Mouse (Mus musculus) lung, postnatal 14 days (tissue): ENCODE data around the gene 1700029I15Rik.

Experiments used
- DNase-seq: peaks from one replicate; pipeline ENCODE4 v3.0.0; 2021

1700029I15Rik gene

DNA sequence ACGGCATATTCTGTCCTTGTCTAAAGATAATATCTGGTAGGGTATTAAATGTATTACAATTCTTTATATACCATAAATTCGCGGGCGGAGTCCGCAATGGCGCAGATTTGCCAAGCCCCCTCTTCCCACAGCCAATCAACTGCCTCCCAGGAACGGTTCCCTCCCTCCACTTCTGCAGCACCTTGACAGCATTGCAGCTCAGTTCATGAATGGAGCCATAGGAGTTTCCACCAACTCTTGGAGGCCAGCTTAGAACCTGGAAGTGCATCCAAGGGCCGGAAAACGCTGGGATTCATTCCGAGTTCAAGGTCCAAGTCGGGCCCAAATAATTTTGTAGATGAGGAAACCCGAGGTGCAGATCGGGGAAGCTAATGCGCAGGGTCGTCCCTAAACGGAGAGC lies 7.8 kb upstream of the 1700029I15Rik start, which contains the start of the genes Pex16 and Large2:
Gene Pex16 (plus strand): TSS at position 163 of the 400 bp plus-strand sequence.
Gene Large2 (minus strand): TSS at position 356 of the 400 bp plus-strand sequence.
- DNase-seq: peak; percentile 31

DNA sequence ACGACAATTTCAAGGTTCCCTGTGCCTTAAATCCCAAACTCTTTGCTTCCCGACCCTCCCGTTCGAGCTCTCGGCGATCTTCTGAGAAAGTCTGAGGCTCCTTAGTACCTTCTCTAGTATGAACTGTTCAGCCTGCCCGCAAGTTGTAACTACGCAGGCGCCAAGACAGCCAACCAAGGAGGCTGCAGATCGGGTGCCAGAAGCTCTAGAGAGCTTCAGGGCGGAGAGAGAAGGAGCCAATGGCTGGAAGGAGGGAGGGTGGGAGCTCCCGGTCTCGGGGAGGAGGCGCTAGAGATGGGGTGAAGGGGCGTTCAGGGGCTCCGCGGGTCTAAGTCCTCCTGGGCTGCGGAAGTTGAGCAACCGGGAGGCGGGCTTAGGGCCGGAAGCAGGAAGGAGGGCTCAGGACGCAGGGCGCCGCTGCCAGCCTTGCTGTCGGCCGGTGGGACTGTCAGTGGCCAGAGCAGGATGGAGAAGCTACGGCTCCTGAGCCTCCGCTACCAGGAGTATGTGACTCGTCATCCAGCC lies 7.2 kb upstream of the 1700029I15Rik start:
- DNase-seq: peak; percentile 94

DNA sequence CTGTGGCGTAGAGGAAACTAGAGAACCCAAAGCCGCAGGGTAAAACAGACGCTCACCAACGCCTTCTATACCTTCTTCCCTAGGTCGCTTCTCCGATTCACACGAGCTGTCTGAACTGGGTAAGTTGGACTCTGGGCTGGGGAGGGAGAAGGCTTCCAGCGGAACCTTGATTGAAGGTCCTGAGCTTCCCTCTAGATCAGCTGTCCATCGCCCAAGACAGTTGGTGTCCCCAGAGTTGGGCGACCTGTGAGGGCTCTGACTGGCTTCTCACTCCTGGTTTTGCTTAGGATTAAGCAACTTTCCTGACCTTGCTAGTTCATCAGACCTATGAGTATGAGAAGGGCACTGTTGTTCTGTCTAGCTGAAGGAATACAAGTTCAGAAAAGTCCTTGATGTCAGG lies 6.5 kb upstream of the 1700029I15Rik start:
- DNase-seq: no peak

DNA sequence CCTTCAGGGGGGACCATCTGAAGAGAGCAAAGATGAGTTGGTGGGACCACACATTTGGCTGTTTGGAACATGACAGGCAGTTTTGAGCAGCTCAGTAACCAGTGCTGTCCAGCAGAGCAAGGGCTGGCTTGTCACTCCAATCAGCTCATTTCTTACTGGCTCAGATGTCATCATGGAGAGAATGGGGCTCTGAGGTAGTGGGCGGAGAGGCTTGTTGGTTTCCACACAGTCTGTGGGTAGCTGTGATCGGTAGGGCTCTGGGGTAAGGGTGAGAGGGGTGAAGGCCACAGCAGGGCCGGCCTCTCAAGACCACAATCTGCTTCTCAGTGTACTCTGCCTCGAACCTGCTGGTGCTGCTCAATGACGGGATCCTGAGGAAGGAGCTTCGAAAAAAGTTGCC lies 6.0 kb upstream of the 1700029I15Rik start:
- DNase-seq: no peak

DNA sequence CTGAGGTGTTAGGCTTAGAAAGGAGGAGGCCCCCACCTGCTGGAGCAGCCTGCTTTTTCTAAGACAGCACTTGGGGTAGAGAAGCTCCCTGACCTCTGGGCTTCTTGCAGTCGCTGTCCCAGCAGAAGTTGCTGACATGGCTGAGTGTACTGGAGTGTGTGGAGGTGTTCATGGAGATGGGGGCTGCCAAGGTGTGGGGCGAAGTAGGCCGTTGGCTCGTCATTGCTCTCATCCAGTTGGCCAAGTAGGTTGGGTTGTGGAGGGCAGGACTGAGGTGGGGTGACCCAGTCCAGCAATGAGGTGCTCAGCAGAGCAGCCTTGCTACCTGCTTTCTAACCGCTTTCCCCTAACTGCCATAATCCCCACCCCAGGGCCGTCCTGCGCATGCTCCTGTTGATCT lies 5.0 kb upstream of the 1700029I15Rik start:
- no peak for DNase-seq

DNA sequence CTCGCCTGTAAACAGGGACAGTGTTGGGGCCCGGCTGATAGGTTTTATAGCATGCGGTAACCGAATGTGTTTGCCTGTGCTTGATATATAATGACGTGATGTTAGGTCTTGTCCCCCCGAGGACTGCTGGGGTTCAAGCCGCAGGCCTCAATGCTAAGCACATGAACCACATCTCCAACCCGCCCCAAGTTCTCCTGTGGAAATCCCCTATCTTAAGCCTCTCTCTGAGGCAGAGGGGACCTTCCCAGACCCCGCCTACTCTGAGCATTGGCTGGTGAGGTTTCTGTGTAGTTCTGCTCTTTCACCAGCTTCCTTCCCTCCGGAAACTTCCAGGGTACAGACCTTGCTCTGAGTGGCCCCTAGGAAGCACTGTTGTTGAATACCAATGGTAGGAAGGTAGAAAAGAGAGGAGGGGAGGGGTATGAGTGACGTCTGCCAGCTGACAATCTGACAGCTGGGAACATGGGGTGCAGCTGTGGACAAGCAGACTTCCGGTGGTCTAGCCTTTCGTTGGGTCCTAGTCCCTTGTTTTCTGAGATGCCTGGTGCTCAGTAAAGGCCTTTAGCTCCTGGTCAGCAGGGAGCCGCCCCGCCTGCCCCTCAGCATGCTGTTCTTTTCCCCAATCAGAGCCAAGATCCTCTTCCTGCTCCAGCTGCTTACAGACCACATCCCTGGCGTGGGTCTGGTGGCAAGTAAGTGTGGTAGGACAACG lies 2.4 kb upstream of the 1700029I15Rik start:
- DNase-seq: no peak

DNA sequence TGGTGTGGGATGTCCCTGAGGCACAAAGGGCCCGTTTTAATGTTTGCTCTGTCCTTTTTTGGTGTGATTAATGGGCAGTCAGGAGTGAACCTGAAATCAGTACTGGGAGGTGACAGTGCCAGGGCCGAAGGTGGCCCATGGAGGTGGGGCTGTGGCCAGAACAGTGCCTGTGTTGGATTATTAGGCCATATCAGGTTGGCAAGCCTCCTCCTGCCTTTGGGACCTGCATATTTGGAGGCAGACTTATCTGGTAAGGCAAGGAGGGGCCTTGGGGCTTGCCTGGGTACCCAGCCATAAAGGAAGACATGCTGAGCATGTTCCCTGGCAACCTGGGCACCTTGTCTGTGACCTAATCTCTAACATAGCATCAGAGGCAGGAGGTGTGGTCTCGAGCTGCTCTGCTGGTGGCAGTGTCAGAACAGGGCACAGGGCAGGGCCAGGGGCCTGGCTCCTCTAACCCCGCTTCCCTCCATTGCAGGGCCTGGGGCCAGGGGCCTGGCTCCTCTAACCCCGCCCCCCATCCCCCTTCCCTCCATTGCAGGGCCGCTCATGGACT lies 1.8 kb upstream of the 1700029I15Rik start:
- no peak for DNase-seq

DNA sequence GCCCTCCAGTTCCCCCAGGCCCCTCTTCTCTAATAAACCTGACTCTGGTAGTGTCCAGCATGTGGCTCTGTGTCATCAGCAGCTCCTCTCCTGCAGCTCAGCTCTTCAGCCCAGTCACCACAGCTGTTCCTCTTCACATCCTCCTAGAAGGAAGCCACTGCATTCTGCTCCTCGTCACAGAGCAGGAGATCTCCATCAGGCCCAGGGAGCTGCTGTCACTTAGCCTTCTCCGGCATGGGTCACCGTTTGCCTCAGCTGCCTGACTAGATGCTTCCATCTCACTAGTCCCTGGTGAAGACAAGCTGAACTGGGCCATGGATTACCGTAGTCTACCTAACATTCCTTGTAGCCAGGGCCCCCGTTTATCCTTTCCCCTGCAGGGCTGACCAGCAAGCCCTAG lies 1.2 kb upstream of the 1700029I15Rik start:
- no peak for DNase-seq

DNA sequence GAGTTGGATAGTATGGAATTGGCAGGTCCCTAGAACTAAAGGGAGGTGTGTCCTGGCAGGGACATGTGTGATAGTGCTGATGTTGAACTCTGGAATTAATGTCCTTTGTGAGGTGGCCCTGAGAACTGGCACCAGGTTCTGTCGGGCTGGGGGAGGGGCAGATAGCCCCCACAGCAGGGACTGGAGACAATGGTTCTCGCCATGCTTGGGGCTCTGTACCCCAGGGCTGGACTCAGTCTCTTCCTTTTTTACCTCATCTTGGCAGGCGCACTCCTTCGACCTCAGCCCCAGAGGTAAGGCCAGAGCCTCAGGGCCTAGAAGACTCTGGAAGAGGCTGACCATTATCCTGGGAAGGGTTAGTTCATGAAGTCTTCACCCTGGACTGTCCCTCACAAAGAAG lies 421 bp downstream of the 1700029I15Rik start:
- DNase-seq: no peak

DNA sequence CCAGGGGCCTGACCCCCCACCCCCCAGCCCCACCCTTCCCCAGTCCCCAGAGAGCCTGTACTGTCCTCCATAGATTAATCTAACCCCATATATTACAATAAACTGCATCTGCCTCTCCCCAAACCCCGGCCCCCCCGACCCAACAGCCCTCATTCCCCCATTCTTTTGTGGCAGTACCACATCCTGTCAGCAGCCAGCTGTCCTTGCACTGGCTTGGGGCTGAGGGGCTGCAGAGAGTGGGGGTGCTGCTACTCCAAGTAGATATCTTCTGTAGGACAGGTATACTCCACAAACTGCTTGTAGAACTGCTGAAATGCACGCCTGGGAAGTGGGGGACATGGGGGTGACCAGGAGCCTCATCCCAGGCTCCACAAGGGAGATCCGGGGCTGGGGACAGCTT lies 1.8 kb downstream of the 1700029I15Rik start:
- DNase-seq: no peak

DNA sequence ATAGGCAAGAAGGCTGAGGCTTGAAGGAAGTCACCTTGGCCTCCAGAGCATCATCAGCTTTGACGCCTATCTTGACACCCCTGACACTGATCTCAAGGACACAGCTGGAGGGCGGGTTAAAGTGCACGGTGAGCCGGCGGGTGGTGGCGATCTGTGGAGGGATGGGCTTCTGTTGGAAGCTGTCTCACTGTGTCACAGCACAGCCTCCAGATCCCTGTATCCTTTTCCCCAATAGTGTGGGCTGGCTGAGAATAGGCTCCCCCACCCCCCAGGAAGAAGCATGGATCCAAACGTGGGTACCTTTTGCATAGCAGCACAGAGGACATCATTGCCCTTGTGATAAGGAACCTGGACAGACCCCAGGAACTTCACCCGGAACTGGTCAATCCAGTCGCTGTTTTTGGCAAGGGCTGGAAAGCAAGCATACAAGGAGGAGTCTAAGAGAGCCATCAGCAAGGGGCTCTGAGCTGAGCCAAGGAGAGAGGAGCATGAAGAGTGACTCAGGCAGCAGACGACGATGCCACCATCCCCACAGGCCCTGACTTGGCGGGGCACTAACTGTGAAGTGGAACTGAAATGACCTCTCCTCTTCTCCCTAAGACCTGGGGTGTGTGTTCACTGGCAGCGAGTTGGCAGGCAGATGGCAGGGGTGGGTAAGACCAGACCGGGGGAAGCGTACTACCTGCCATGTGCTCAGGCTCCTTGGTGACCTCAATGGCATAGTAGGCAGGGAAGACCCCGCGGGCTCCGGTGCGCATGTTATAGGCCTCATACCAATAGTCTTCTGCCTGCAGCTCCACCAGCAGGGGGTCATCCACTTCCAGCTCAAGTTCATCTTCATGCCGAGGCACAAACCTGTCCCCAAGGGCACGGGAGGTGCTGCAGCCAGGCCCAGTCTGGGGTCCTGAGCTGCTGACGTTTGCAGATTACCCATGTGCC lies 3.0 kb downstream of the 1700029I15Rik start:
- no peak for DNase-seq

DNA sequence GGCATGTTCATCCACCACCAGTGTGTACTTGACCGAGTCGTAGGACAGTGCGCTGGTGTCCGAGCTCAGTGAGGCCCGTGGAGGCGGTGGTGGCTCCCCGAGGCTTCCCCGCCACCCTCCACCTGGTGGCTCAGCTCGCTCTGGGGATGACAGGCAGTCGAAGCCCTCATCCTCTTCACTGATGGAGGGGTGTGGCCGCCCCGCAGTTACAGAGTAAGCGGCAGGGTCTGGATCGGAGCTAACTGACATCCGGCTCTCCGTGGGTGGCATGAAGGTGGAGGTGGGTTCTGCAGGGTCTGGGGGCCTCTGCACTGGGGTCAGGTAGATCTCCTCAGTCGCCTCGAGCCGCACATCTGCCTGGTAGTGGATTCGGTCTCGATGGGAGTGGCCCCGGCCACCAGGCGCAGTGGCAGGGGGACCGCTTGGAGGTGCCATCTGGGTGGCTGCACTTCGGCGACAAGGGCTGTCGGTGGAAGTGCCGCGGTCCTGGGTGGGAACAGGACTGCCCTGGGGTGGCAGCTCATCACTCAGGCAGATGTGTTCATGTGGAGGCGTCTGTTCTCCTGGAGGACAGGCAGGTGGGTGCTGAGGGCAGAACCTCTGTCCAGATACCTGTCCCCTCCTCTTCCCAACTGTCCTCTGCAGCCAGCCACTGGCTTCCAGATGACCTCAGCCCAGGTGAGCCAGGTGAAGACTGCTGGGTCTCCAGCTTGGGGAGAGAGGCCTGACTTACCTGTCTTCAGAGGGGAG lies 4.7 kb downstream of the 1700029I15Rik start:
- DNase-seq: no peak

DNA sequence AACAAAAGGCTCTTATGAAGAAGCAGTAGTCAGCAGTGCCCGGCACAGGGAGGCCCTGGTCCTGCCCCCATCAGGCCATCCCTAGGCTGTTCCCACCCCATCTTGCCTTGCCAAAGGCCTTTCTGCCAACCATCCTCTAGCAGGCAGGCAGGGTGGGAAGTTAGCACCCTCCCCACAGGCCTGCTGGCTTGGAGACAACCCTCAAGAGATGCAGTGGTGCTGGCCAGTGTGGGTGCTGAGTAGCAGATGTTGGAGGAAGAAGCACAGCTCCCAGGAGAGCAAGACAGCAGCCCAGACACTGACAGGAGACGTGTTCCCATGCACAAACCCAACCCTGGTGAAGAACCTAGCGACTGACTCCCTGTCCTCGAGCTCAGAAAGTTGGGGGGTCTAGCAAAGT lies 5.3 kb downstream of the 1700029I15Rik start:
- no peak for DNase-seq

DNA sequence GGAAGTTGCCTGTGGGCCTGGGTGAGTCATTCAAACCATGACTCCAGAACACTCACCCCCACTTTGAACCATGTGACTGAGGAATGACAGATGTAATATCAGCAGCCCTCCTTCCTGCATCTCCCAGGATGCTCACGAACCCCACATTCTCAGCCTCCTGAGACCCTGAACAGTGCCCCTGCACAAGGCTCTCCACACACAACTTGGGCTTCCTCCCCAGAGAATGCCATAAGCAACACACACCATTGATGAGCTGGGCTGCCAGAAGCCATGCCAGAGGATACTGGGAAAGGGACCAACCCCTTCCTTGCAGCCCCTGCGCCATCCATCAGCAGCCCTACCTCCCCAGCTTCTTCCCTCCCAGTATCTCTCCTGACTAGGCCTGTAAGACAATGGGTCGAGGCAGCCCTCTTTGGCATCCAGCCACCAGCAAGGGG lies 5.8 kb downstream of the 1700029I15Rik start:
- DNase-seq: no peak

DNA sequence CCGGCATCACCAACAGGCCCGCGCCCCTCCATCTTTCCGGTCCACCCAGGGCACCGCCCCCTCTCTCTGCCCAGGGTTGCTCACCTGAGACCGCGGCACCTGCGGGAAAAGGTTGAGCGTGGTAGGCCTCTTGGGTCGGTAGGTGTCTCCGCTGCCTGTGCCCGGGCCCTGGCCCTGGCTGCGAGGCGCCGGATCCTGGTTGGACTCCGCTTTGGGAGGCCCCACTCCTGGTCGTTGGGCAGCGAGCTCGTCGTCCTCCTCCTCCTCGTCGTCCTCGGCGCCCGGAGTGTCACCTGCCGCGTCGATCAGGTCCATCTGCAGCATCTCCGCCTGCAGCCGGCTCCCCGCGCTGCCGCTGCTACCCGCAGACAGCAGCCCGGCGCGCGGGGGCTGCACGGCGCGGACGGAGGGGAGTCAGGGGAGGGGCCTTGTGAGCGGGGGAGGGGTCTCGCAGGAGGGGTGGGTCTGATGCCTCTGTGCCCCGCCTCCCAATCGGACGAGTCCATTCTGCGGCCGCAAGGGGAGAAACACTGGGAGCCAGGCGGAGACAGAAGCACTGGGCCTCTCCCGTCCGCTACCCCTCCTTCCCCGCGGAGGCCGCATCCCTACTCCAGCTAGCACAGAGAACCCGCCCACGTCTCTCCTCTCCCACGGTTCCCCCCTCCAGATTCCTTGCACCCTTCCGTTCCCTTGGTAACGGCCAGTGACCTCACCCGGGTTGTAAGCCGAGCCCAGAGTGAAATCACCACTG lies 6.7 kb downstream of the 1700029I15Rik start:
- DNase-seq: peak; percentile 75

DNA sequence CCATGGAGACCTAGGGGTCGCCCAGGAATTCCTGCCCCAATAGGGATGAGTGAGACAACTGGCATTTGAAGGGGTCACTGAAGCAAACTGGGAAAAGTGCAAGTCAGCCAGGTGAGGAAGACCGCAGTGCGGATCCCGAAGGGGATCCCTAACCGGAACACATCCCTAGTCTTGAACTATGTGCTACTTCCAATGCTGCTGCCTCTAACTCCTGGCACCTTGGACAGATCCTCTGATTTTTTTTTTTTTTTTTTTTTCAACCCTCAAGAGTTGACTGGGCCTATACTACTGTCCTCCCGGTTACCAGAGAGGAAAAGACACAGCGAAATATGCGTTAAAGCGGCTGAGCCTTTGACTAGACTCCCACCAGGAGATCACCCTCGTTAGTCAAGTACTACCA lies 7.3 kb downstream of the 1700029I15Rik start:
- no peak for DNase-seq

DNA sequence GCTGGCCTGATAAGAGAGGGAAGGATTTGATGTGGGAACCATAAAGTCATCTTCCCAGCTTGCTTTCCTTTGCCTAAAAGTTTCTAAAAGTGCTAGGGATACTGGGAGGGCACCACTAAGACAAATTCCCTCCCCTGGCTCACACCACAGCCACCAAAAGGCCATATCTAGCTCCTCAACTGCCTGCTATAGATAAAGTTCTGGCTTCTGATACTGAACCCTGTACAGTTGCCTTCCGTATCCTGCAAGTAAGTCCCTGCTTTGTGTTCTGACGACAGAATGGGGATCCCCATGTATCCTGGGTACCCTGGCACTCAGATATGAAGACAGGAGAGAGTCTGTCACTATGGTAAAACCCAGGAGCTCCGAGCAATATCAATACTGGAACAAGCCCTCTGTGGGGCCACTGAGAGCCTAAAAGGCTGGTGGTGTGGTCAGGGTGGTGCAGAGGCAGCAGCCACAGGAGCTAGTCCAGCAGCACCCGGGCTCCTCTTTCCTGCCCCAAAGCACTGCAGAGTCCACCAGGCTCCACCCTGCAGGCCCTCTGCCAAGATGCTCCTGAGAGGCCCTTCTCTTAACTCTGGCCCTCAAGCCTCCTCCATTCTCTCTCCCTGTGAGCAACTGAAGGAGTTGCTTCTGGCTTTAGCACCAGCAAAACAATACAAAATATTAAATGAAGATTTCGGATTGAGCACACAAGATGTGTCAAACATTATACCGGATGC lies 8.0 kb downstream of the 1700029I15Rik start:
- DNase-seq: peak; percentile 53

DNA sequence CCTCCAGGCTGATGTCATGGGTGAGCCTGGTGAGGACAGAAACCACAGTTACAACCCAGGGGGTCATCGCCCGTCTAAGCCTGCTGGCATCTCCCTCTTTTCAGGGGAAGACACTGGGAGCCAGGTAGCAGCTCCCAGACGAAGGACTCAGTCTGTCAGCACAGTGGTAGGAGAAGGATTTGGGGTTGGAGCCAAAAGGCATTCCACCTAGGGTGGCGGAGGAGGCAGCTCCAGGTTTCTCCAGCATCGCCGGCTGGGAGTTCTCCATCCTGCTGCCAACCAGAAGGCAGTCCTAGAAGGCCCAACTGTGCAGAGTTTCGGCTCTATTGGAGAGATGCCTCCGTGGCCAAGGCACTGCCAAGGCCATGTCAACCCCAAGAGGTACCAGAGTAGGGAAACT lies 8.8 kb downstream of the 1700029I15Rik start:
- no peak for DNase-seq

DNA sequence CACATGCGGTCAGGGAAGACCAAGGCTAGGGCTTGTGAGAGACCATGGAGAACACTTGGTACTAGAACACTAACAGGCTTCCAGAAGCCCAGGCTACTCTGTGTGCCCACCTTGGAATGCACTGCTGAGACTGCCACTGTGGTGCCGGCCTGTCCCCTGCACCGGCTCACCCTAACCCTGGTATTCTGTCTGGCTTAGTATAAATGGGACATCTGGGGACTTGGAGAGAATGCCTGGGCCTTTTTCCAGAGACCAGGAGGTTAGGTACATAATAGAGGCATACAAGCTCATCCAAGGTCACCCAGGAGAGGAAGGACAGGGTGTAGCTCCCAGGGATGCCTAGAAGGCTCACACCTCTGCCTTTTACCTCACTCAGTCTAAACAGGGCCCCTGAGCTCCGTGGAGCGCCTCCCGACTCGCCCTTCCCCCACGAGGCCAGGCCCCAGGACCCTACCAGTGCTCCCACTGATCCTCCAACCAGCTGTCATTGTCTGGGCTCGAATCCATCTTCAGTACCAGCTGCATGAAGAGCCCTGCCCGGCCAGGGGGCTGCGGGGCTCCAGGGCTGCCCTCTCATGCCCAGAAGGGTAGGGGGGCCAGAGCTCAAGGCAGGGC lies 9.5 kb downstream of the 1700029I15Rik start:
- no peak for DNase-seq
